Comparison of ENCODE assay signal across 25 mouse cellular contexts in the genomic region with DNA sequence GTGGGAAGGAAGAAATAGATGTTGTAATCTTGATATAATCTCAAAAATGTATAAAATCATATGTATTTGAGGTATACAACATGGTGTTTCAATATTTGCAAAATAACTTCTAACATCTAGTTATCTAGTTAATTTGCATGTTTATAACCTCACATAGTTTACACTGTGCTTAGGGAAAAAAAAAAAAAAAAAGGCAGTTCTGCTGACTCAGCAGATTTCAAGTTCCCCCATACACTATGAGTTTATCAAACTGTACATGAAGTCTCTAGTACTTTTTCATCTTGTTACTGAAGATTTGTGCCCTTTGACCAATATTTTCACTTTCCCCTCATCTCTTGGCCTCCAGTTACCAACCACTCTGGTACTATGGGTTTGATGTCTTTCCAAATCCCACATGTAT.
DNase-seq lines count a peak whose midpoint lies in the region; ATAC-seq and TF ChIP-seq lines count a peak whose summit lies in the region.
"Had no signal": no experiment of that assay in that cellular context is flagged by ENCODE, and none has a peak within 500 bp of the region (broad histone marks: within the 10 kb centered on the region; RNA-seq: fewer than 3 reads in every experiment).

No protein-coding gene starts in this region.

- in situ Hi-C loops in CH12.LX (cut with MboI; ENCODE audit: low pct_ligation_motif_present, low pct_unique_long_range_greater_than_20kb, low sequenced_read_pairs) (no loop called here), ES-E14 (cut with MboI; ENCODE audit: low sequenced_read_pairs in 2 of 2, unreplicated experiment in 2 of 2) (no loop called here)

- no peak overlapping the region for H3K27ac ChIP-seq in CH12.LX (ENCODE audit: insufficient read depth, low read depth)
- H3K27ac ChIP-seq in ES-E14 (ENCODE audit: insufficient read depth, low read depth, low read length, poor library complexity, severe bottlenecking) = no peak overlapping the region
- H3K27ac ChIP-seq in MEL (ENCODE audit: control insufficient read depth, low read depth, low read length) = no peak overlapping the region
- no peak overlapping the region for H3K27ac ChIP-seq in hindbrain, embryonic 16.5 days (ENCODE audit: low read depth, low read length)

- H3K9ac ChIP-seq in CH12.LX (ENCODE audit: insufficient read depth, low read depth) (no peak overlapping the region), ES-E14 (ENCODE audit: insufficient read depth, low read depth, low read length, poor library complexity, severe bottlenecking) (no peak overlapping the region), MEL (ENCODE audit: control insufficient read depth, low read depth, low read length, poor library complexity, severe bottlenecking) (no peak overlapping the region)
- no peak overlapping the region for H3K9ac ChIP-seq in hindbrain, embryonic 16.5 days (ENCODE audit: low read depth, low read length)

- no peak for TF ChIP-seq POLR2A in CH12.LX (IDR thresholded peaks at IDR 0.05; ENCODE audit: low read depth, low read length)
- TF ChIP-seq POLR2A in MEL (IDR thresholded peaks at IDR 0.05; ENCODE audit: control insufficient read depth in 1 of 2, insufficient read depth in 1 of 2, low read depth in 1 of 2, low read length in 2 of 2, poor library complexity in 1 of 2) = no peak

- H3K4me3 ChIP-seq in CH12.LX (replicated peaks in 1 of 3; ENCODE audit: low read depth in 2 of 3, low read length in 2 of 3, poor library complexity in 1 of 3) = no peak overlapping the region
- H3K4me3 ChIP-seq in ES-E14 (ENCODE audit: insufficient read depth in 1 of 2, low read depth in 1 of 2, low read length in 2 of 2, poor library complexity in 1 of 2, severe bottlenecking in 1 of 2) = no peak overlapping the region
- no peak overlapping the region for H3K4me3 ChIP-seq in MEL (ENCODE audit: control insufficient read depth in 1 of 2, insufficient read depth in 1 of 2, low read depth in 2 of 2, low read length in 2 of 2)
- no peak overlapping the region for H3K4me3 ChIP-seq in hindbrain, embryonic 16.5 days (ENCODE audit: low read length)

- H3K79me2 ChIP-seq in CH12.LX (replicated peaks; ENCODE audit: control insufficient read depth, extremely low read depth, insufficient read depth, poor library complexity, severe bottlenecking) = no peaks in the 10 kb centered on the region
- H3K79me2 ChIP-seq in MEL (ENCODE audit: control insufficient read depth, insufficient read depth, low read length, poor library complexity) = no peaks in the 10 kb centered on the region

- TF ChIP-seq EP300 in CH12.LX (IDR thresholded peaks at IDR 0.05; ENCODE audit: low read length) = no peak
- TF ChIP-seq EP300 in MEL (IDR thresholded peaks at IDR 0.05; ENCODE audit: low read depth in 1 of 2, low read length in 2 of 2) = no peak

- no peak for ATAC-seq in hindbrain, embryonic 16.5 days
- no peak for ATAC-seq in inflammation-experienced regulatory T-cells, adult 6 months
- ATAC-seq: activated CD4-positive, CD25-positive, alpha-beta regulatory T cell, adult 4 months; CD4-positive, CD25-positive, alpha-beta regulatory T cell, adult 4 months; Patski had no signal

- dilution Hi-C loops in CH12.LX (cut with MboI; ENCODE audit: extremely low pct_ligation_motif_present, extremely low pct_unique_long_range_greater_than_20kb, low sequenced_read_pairs) = no loop called here

- H3K4me1 ChIP-seq in CH12.LX (ENCODE audit: control insufficient read depth in 1 of 2, insufficient read depth in 2 of 2) (no peaks in the 10 kb centered on the region), ES-E14 (ENCODE audit: control insufficient read depth in 2 of 2, insufficient read depth in 2 of 2, low read length in 2 of 2, poor library complexity in 1 of 2) (no peaks in the 10 kb centered on the region), MEL (ENCODE audit: control insufficient read depth in 1 of 2, insufficient read depth in 2 of 2, low read length in 2 of 2) (no peaks in the 10 kb centered on the region)
- H3K4me1 ChIP-seq in hindbrain, embryonic 16.5 days (ENCODE audit: control insufficient read depth, insufficient read depth, low read depth, low read length) = no peaks in the 10 kb centered on the region

- no peaks in the 10 kb centered on the region for H3K27me3 ChIP-seq in CH12.LX (replicated peaks)
- H3K27me3 ChIP-seq in MEL (ENCODE audit: control insufficient read depth in 1 of 2, insufficient read depth in 2 of 2, low read length in 2 of 2) = no peaks in the 10 kb centered on the region
- no peaks in the 10 kb centered on the region for H3K27me3 ChIP-seq in hindbrain, embryonic 16.5 days (replicated peaks; ENCODE audit: control insufficient read depth, insufficient read depth, low read length)
- H3K27me3 ChIP-seq: Patski had no signal

- H3K36me3 ChIP-seq in CH12.LX (replicated peaks in 1 of 2; ENCODE audit: control insufficient read depth in 1 of 2, insufficient read depth in 1 of 2, low read length in 1 of 2) (no peaks in the 10 kb centered on the region), ES-E14 (ENCODE audit: control insufficient read depth, insufficient read depth, low read length, poor library complexity, severe bottlenecking) (no peaks in the 10 kb centered on the region), MEL (ENCODE audit: control insufficient read depth in 1 of 2, insufficient read depth in 2 of 2, low read length in 2 of 2) (no peaks in the 10 kb centered on the region)
- no peaks in the 10 kb centered on the region for H3K36me3 ChIP-seq in hindbrain, embryonic 16.5 days (ENCODE audit: control insufficient read depth, insufficient read depth, low read length)
- H3K36me3 ChIP-seq: G1E had no signal

- no peaks in the 10 kb centered on the region for H3K9me3 ChIP-seq in CH12.LX (replicated peaks; ENCODE audit: low read length)
- H3K9me3 ChIP-seq in ES-E14 (ENCODE audit: control insufficient read depth, insufficient read depth, low read depth, low read length) = no peaks in the 10 kb centered on the region
- H3K9me3 ChIP-seq in MEL (replicated peaks; ENCODE audit: insufficient read depth, low read length) = no peaks in the 10 kb centered on the region
- no peaks in the 10 kb centered on the region for H3K9me3 ChIP-seq in hindbrain, embryonic 16.5 days (ENCODE audit: control insufficient read depth, low read length)
- H3K9me3 ChIP-seq: G1E had no signal

- H3K4me2 ChIP-seq in CH12.LX (ENCODE audit: insufficient read depth, low read depth, poor library complexity, severe bottlenecking) = no peak overlapping the region
- no peak overlapping the region for H3K4me2 ChIP-seq in hindbrain, embryonic 16.5 days (ENCODE audit: low read length)

- no peak for TF ChIP-seq CTCF in CH12.LX (conservative IDR thresholded peaks at IDR 0.05 in 1 of 2, IDR thresholded peaks at IDR 0.05 in 1 of 2; ENCODE audit: low read depth in 2 of 2, low read length in 2 of 2)
- no peak for TF ChIP-seq CTCF in MEL (IDR thresholded peaks at IDR 0.05 in 2 of 3, conservative IDR thresholded peaks at IDR 0.05 in 1 of 3; ENCODE audit: control insufficient read depth in 1 of 3, insufficient read depth in 1 of 3, low read depth in 2 of 3, low read length in 3 of 3, poor library complexity in 1 of 3, severe bottlenecking in 1 of 3)

- TF ChIP-seq RAD21 in CH12.LX (IDR thresholded peaks at IDR 0.05; ENCODE audit: low read depth, low read length) (no peak), MEL (IDR thresholded peaks at IDR 0.05; ENCODE audit: low read depth, low read length) (no peak)

- DNase-seq in 3T3-L1 (ENCODE audit: low read depth, low spot score) = peak; percentile 26
- no peak for DNase-seq in CH12.LX (ENCODE audit: extremely low read depth)
- DNase-seq in ES-E14 (ENCODE audit: low read depth, low spot score) = no peak
- DNase-seq in MEL (ENCODE audit: low read depth, low spot score) = no peak
- no peak for DNase-seq in thymus, postnatal 14 days
- DNase-seq in left cerebral cortex, postnatal 10 days (ENCODE audit: extremely low spot score in 1 of 2, low spot score in 2 of 2) = no peak
- DNase-seq: adrenal gland, adult 2 months; adrenal gland, adult 8-10 months; adrenal gland, postnatal 10 days; adrenal gland, postnatal 14 days; adrenal gland, postnatal 25 days; adrenal gland, postnatal 36 days; B cell, adult 2 months; cerebellum, adult 11 months; cerebellum, adult 11-12 months; cerebellum, adult 18-20 months; cerebellum, adult 2 months; cerebellum, adult 8-10 months; cerebellum, adult 9-10 months had no signal

- intact Hi-C loops in left cerebral cortex, postnatal 10 days (cut with DNase I) = no loop called here

TF ChIP-seq in CH12.LX, 34 proteins besides CTCF, POLR2A, EP300 and RAD21:
- TF ChIP-seq ZNF384 (IDR thresholded peaks at IDR 0.05; ENCODE audit: low read depth, low read length) = peak; percentile 78
- TF ChIP-seq PAX5 (IDR thresholded peaks at IDR 0.05; ENCODE audit: low read length) = no peak
- no peak for TF ChIP-seq NRF1 (IDR thresholded peaks at IDR 0.05; ENCODE audit: low read depth, low read length)
- TF ChIP-seq MAFK (IDR thresholded peaks at IDR 0.05; ENCODE audit: insufficient replicate concordance, low read length) = peak; percentile 100
TF ChIP-seq in CH12.LX: peak in this region for 2.

TF ChIP-seq in ES-E14, 5 proteins besides CTCF, POLR2A, EP300 and RAD21:
- peak; percentile 70 for TF ChIP-seq ZNF384 (IDR thresholded peaks at IDR 0.05; ENCODE audit: low read depth, low read length)
- no peak for TF ChIP-seq CHD2 (IDR thresholded peaks at IDR 0.05; ENCODE audit: low read depth, low read length)
- no peak for TF ChIP-seq ZC3H11A (IDR thresholded peaks at IDR 0.05; ENCODE audit: borderline replicate concordance, low read depth, low read length)
- peak; percentile 100 for TF ChIP-seq MAFK (IDR thresholded peaks at IDR 0.05; ENCODE audit: insufficient read depth, low read depth, low read length)
- no peak for TF ChIP-seq HCFC1 (IDR thresholded peaks at IDR 0.05; ENCODE audit: borderline replicate concordance, insufficient read depth, low read length)

TF ChIP-seq in MEL, 35 proteins besides CTCF, POLR2A, EP300 and RAD21:
- no peak for TF ChIP-seq USF1 (IDR thresholded peaks at IDR 0.05; ENCODE audit: low read depth, low read length)
- no peak for TF ChIP-seq ELF1 (IDR thresholded peaks at IDR 0.05; ENCODE audit: low read depth, low read length)
- peak; percentile 97 for TF ChIP-seq MAFK (IDR thresholded peaks at IDR 0.05; ENCODE audit: borderline replicate concordance, low read depth, low read length)
- TF ChIP-seq MAZ (IDR thresholded peaks at IDR 0.05; ENCODE audit: low read depth, low read length) = no peak
- TF ChIP-seq ZNF384 (IDR thresholded peaks at IDR 0.05; ENCODE audit: low read depth, low read length) = peak; percentile 37; the same call in 1 of the 2 replicates
